Mouse (Mus musculus) embryonic fibroblast, embryonic 13.5 days (primary cell): ENCODE measurements around the gene Myh9. TPM values are rescaled to one million over a fixed set of nuclear protein-coding genes. Genes with fewer than 3 reads are reported as not detected.
A peak's percentile ranks its signal among the peaks of the same experiment; 100 is the strongest.
"Not testable (repeated sequence)": the region's sequence is repeated elsewhere in the genome, so short reads cannot be mapped to it uniquely, and the experiment has no call there.

Experiments
- H3K27ac ChIP-seq: 2 replicates; pipeline ENCODE4 v1.5.1; 2012; ENCODE audit warnings: low read length, control low read depth, inconsistent platforms; ENCODE audit not compliant: insufficient read depth
- H3K4me1 ChIP-seq: 2 replicates; pipeline ENCODE4 v1.6.1; 2011; ENCODE audit warnings: low read length; ENCODE audit not compliant: control insufficient read depth, insufficient read depth
- H3K4me3 ChIP-seq: 2 replicates; pipeline ENCODE4 v1.5.1; 2011; ENCODE audit warnings: mild to moderate bottlenecking, control low read depth, low read length; ENCODE audit not compliant: insufficient read depth
- CTCF ChIP-seq: IDR thresholded peaks from 2 replicates; pipeline ENCODE4 v1.5.1; 2011; ENCODE audit warnings: mild to moderate bottlenecking, control low read depth, low read length, moderate library complexity, borderline replicate concordance; ENCODE audit not compliant: insufficient read depth
- POLR2A ChIP-seq: IDR thresholded peaks from 2 replicates; pipeline ENCODE4 v1.6.1; 2011; ENCODE audit warnings: low read depth, mild to moderate bottlenecking, control low read depth, low read length, moderate library complexity
- polyA plus RNA-seq: library from polyadenylated mRNA; stranded (reverse); fragments of >200 nt; gene quantifications from 2 replicates; pipeline ENCODE4 v1.2.4, GENCODE M21; 2011; ENCODE audit warnings: low read depth; ENCODE audit not compliant: missing spikeins, insufficient read length

Gene Myh9
- polyA plus RNA-seq, 1 experiment, result 718 TPM

DNA sequence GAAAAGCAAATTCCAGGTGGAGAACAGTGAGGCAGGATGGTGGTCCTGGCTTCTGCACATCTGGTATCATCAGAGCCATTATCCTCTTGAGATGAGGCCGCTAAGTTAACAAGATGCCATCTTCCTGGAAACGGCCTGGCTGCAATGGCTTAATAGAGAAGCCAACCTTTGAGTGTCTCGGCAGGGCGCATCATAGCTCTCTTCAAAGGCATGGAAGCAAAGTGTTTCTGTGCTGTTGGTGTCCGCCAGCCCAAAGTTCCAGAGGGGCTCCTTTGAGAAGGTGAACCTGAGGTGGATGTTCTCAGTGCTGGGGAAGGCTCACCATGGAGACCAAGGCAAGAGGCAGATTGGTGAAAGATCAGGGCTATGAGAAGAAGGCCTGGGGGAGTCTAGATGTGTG lies 110.4 kb downstream of the Myh9 start:
- TF ChIP-seq CTCF (no peak), POLR2A (no peak)
- H3K27ac ChIP-seq, result no peak overlapping the region
- peaks cover 5% of the 10 kb centered on the region; the same call in 1 of the 2 replicates for H3K4me1 ChIP-seq
- no peak overlapping the region for H3K4me3 ChIP-seq

DNA sequence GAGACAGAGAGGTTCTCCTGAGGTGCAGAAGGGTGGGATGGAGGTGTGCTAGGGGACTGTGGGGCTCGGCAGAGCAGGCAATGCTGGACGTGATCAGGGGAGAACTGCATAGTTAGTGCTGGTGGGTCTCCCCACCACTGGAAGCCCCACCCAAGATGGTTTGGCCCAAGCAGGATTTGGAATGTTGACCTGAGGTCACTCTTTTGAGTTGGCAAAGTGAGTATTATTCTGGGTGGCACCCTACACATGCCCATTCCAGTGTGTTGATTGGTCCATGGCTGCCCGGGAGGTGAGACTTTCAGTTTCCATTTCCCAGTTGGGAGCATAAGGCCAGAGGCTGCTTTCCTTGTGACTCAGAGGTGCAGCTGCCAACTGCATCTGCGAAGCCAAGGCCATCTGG lies 113.2 kb downstream of the Myh9 start, which contains the start of gene Apol9b:
Gene Apol9b (plus strand): TSS at position 301 of the 400 bp plus-strand sequence.
- not testable (repeated sequence) for H3K27ac ChIP-seq, H3K4me3 ChIP-seq, H3K4me1 ChIP-seq

DNA sequence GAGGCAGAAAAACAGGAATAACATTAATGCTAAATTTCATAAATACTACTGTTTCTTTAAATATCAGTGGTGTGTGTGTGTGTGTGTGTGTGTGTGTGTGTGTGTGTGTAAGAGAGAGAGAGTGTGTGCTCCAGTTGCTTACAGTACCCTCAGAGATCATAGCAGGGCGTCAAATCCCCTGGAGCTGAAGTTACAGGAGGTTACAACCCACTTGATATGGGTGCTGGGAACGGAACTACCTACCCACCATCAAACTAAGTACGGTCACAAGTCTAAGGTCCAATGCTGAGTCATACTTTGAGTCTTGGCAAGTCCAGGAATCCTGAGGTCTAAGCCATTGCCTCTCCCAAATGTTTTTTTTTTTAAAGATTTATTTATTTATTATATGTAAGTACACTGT lies 114.2 kb downstream of the Myh9 start:
- not testable (repeated sequence) for H3K27ac ChIP-seq, H3K4me3 ChIP-seq, H3K4me1 ChIP-seq

DNA sequence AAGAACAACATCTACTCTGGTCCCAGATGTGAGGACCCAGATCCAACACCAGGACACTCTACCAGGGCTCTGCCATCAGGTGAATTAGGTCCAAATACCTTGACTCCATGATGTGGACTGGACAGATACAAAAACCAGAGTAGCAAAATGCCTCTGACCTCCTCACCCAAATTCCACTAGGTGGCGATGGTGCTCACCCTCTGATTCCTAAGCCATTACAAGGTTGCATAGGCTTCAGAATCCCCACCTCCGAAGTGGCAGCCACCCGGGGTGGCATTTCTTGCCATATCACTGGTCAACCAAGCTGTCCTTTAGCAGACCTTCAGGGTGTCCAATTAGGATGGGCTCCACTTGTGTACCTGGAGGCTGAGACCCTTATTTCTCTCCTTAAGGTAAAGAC lies 114.8 kb downstream of the Myh9 start:
- H3K4me1 ChIP-seq, H3K4me3 ChIP-seq, H3K27ac ChIP-seq: not testable (repeated sequence)
- TF ChIP-seq CTCF, result 0 out of 2 replicates have a peak, but pooled peaks have one; percentile 6

DNA sequence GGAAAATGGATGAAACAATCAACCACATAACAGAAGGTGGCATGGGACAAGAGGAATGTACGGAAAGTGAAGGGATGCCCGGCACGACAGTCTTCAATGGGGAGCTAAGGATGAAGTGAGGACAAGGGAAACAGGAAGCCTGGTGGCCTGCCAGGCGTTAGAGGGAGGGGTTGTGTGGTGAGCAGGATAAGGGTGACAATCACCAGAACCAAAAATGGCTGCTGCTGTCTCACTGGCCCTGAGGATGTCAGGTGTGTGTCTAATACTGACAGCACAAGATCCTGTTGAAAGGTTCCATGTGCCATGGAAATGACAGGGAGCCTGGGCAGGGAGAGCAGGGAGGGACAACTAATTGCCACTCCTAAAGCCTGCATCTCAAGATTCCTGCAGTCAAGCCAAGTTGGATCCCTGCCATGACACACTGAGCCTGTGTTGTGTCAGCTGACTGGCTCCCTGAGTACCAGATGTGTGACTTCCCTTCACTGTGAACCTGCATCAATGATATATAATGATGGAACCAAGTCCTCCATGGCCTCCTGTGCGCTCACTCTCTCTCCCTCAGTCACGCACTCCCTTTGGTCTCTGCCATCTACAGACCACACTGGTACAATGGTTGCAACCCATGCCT lies 116.5 kb downstream of the Myh9 start:
- not testable (repeated sequence) for H3K27ac ChIP-seq, H3K4me3 ChIP-seq, H3K4me1 ChIP-seq

DNA sequence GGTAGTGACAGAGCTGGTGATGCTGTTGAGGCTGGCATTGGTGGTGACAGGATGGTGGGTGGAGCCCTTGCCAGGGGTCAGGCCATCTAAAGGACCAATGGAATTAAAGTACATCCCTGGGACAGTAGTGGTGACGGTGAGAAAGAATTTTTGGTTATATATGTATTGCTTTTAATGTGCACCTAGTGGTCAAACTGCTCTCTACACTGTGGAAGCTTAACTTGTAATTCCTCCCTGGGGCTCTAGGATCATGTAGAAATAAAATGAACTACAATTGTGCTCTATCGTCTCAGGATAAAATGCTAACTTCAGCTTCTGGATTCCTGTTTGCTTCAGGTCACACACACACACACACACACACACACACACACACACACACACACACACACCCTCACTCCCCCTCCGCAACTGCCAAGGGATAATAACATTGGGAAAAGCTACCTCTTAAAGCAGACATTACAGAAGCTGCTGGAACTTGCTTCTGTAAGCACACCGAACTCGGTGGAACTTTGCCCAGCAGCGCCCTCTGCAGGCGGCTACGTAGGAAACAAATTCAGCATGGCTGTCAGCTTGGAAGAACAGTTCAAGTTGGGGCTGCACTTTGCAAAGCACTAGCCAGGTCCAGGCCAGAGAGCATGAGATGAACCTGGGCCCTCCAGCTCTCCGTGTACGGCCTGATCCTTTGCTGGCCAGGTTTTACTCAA lies 117.6 kb downstream of the Myh9 start:
- H3K4me3 ChIP-seq, H3K4me1 ChIP-seq, H3K27ac ChIP-seq: not testable (repeated sequence)

DNA sequence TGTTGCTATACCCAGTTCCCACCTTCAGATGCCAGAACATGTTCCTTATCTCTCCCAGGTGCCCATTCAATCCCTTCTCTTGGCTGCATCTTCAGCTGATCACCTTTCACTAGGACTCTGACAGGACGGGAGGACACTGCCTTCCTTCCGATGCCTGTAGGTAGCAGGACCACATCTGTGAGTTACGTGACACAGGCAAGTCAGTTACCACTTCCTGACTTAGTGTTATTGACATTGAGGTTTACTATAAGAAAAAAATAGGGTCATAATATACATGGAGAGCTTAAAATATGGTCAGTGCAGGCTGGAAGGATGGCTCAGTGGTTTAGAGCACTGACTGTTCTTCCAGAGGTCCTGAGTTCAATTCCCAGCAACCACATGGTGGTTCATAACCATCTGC lies 120.5 kb downstream of the Myh9 start:
- H3K4me3 ChIP-seq, H3K4me1 ChIP-seq, H3K27ac ChIP-seq: not testable (repeated sequence)

DNA sequence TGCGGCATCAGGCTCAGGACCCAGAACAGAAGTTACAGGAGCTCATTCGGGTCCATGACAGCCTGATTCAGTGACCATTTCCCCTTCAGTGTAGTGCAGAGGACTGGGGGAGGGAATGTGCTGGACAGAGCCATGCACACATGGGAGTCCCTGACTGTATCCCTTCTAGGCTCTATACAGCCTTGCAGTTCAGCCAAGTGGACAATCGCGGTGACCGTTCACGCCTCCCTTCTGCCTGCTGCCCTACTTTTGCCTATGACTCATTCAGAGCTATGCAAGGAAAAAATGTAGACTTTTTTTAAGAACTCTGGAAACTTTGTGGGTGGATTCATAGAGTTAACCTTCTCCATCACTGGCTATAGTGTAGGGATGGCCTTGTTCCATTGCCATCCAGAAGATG lies 123.7 kb downstream of the Myh9 start:
- H3K4me1 ChIP-seq, H3K27ac ChIP-seq, H3K4me3 ChIP-seq: not testable (repeated sequence)

Other genes with a start within 250 kb of the Myh9 start
- 0.30 and 0.48 TPM in 2 replicates for gene Apol10b, start 246.1 kb downstream of the Myh9 start, polyA plus RNA-seq
- not detected in 2 replicates for gene Gm36245, start 242.9 kb downstream of the Myh9 start, polyA plus RNA-seq
- gene Apol11b, start 198.9 kb downstream of the Myh9 start, polyA plus RNA-seq, result not detected in 2 replicates
- gene Apol7e, start 143.3 kb downstream of the Myh9 start, polyA plus RNA-seq, result not detected in 2 replicates
- gene Apol9b, start 113.1 kb downstream of the Myh9 start, polyA plus RNA-seq, result 0.46 and 1.3 TPM in 2 replicates
- 0.58 and 2.6 TPM in 2 replicates for gene Apol8, start 85.2 kb downstream of the Myh9 start, polyA plus RNA-seq
- 229 and 271 TPM in 2 replicates for gene Txn2, start 86.8 kb upstream of the Myh9 start, polyA plus RNA-seq
- gene Foxred2, start 114.5 kb upstream of the Myh9 start, polyA plus RNA-seq, result 2.4 and 3.9 TPM in 2 replicates
- gene Eif3d, start 128.6 kb upstream of the Myh9 start, polyA plus RNA-seq, result 193 and 194 TPM in 2 replicates